Mouse (Mus musculus): ENCODE results near the gene Eif2b4.

Eif2b4 gene

GRCm38 (mm10) chr5:31199321-31199892 is 6.2 kb upstream of the Eif2b4 start:
- DNase-seq, result no peak

- DNase-seq, result no peak
These were observed 5.5 kb upstream of the Eif2b4 start for GRCm38 (mm10) chr5:31198616-31199320.

- no peak for DNase-seq
These were observed 4.9 kb upstream of the Eif2b4 start for GRCm38 (mm10) chr5:31198170-31198569.

- no peak for DNase-seq
These were observed 3.8 kb upstream of the Eif2b4 start for GRCm38 (mm10) chr5:31197072-31197471.

GRCm38 (mm10) chr5:31196207-31196606 is 3.0 kb upstream of the Eif2b4 start:
- DNase-seq, result no peak

- DNase-seq, result no peak
These were observed 2.4 kb upstream of the Eif2b4 start for GRCm38 (mm10) chr5:31195671-31196070.

- DNase-seq, result no peak
These were observed 1.6 kb upstream of the Eif2b4 start for GRCm38 (mm10) chr5:31194486-31195485.

GRCm38 (mm10) chr5:31193631-31194281 is 526 bp upstream of the Eif2b4 start:
- DNase-seq, result no peak

GRCm38 (mm10) chr5:31192045-31192938 is 938 bp downstream of the Eif2b4 start:
- DNase-seq, result no peak

- no peak for DNase-seq
These were observed 3.0 kb downstream of the Eif2b4 start for GRCm38 (mm10) chr5:31190201-31190600.

- no peak for DNase-seq
These were observed 4.9 kb downstream of the Eif2b4 start for GRCm38 (mm10) chr5:31188223-31188840.

- no peak for DNase-seq
These were observed 9.6 kb downstream of the Eif2b4 start for GRCm38 (mm10) chr5:31183678-31184077.

- DNase-seq, result no peak
These were observed 12.0 kb downstream of the Eif2b4 start for GRCm38 (mm10) chr5:31181183-31181770.

- peak; percentile 98 for DNase-seq
These were observed 13.2 kb downstream of the Eif2b4 start, which contains the start of the genes Gm29609 and Gtf3c2 for GRCm38 (mm10) chr5:31179766-31180630. Gm29609 (minus strand) TSS chr5:31179911. Gtf3c2 (minus strand) TSS chr5:31180144.

- DNase-seq, result no peak
These were observed 13.9 kb downstream of the Eif2b4 start for GRCm38 (mm10) chr5:31179301-31179765.

GRCm38 (mm10) chr5:31168630-31169029 is 24.6 kb downstream of the Eif2b4 start:
- no peak for DNase-seq

- DNase-seq, result no peak
These were observed 28.4 kb downstream of the Eif2b4 start for GRCm38 (mm10) chr5:31164878-31165277.

- no peak for DNase-seq
These were observed 30.8 kb downstream of the Eif2b4 start for GRCm38 (mm10) chr5:31162462-31162861.

- peak; percentile 87 for DNase-seq
These were observed 39.1 kb downstream of the Eif2b4 start, which contains the start of gene Mpv17 for GRCm38 (mm10) chr5:31154152-31154553. Mpv17 (minus strand) TSS chr5:31154251.

Data from right cerebral cortex, adult 18-20 months (tissue).